Mouse (Mus musculus) urinary bladder, adult 18-20 months (tissue): ENCODE measurements around the gene Slc25a23.
A peak's percentile ranks its signal among the peaks of the same experiment; 100 is the strongest.
"Not testable (repeated sequence)": the region's sequence is repeated elsewhere in the genome, so short reads cannot be mapped to it uniquely, and the experiment has no call there.

Source experiments
- DNase-seq, 2 experiments: peaks; one replicate each; pipeline ENCODE4 v3.0.0; 2022; ENCODE audit warnings: low spot score in 2 of 2, mixed read lengths in 2 of 2

Gene Slc25a23

GRCm38 (mm10) chr17:57070699-57071098 is 11.0 kb upstream of the Slc25a23 start:
- no peak for DNase-seq

DNA sequence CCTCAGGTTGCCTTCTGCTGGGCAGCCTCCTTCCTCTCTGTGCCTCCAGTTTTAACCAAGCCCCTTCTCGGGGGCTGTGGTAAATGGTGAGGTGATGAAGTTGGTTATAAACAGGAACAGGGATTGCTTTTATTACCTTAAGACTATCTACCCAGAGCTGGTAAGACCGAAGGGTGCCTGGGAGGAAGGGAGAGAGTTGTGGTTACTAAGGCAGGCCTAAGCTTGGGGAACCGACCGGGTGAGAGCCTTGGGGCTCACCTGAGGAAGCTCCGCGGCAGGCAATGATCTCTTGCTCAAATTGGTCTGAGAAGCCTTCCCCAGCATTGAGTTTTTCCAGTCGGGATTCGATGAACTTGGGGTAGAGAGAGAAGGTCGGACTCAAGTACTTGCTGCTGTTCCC is 10.6 kb upstream of the Slc25a23 start:
- DNase-seq, result no peak

- DNase-seq, result no peak
These were observed 7.2 kb upstream of the Slc25a23 start for GRCm38 (mm10) chr17:57066908-57067307.

GRCm38 (mm10) chr17:57063031-57063430 is 3.4 kb upstream of the Slc25a23 start:
- no peak for DNase-seq

- no peak for DNase-seq
These were observed 2.9 kb upstream of the Slc25a23 start for GRCm38 (mm10) chr17:57062548-57062947.

GRCm38 (mm10) chr17:57062011-57062521 is 2.4 kb upstream of the Slc25a23 start:
- DNase-seq, result peak; percentile 51 to 70

GRCm38 (mm10) chr17:57061069-57061468 is 1.4 kb upstream of the Slc25a23 start:
- DNase-seq, result no peak

DNA sequence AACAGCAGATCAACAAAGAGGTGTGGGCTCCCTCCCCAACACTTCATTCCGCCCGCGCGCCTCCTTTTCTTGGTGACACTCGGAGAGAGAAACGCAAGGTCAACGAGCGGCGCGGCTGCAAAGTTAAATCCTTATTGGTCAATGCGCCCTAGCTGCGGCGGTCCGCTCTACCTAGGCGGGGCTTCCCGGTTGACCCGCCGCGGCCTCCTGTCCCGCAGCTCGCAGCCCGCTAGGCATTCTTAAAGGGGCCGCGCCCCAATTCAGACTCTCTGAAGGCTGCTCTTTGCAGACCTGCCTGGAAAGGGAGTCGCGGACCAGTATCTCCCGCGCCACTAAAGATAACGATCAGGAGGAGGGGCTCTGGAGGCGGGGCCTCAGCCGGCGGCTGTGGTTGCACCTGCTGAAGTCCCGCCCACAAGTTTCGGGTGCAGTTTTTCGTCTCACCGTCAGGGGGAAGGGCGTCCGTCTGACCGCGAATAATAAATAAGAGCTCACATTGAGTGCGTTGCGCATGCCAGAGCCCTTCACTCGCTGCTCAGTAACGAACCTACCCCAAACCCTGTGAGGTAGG is 653 bp upstream of the Slc25a23 start:
- DNase-seq, result peak; percentile 91 to 98

- DNase-seq, result no peak
These were observed 675 bp downstream of the Slc25a23 start, which contains the start of gene Crb3 for GRCm38 (mm10) chr17:57058891-57059485. Crb3 (plus strand) TSS chr17:57059105.

DNA sequence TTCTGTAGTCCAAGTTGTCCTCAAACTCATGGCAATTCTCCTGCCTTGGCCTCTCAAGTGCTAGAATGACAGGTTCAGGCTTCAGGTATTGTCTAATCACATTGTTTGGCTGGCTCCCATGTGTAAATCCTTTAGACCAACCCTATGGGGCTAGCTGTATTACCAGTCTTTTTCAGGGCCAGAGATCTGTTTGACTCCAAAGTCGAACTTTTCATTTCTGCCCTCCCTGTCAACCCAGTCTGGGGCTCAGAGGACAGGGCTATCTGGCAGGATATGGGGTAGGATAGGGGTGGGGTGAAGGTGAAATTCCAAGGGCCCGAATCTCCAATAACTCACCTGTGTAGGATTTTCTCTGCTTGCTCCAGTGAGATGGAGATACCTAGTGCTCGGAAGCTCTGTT is 3.4 kb downstream of the Slc25a23 start:
- DNase-seq, result no peak

GRCm38 (mm10) chr17:57051679-57052078 is 8.0 kb downstream of the Slc25a23 start:
- not testable (repeated sequence) for DNase-seq

- DNase-seq, result no peak
These were observed 10.8 kb downstream of the Slc25a23 start for GRCm38 (mm10) chr17:57048816-57049215.

GRCm38 (mm10) chr17:57047406-57047805 is 12.3 kb downstream of the Slc25a23 start:
- no peak for DNase-seq

DNA sequence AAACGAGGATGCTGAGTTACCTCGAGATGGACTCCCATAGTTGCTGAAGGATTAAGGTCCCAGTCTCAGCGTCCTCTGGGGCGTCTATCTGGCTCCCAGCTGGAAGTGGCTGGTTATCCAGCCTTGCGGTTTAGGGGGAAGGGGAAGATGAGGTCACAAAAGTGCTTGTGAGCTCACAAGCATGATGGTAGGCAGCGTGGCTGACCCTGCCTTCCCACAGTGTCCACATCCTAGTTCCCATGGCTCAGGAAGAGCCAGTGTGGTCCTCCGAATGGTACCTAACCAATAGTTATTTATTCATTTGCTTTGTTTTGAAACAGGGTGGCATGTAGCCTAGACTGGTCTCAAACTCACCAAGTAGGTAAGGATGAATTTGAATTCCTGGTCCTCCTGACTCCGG is 18.1 kb downstream of the Slc25a23 start, which contains the start of gene Slc25a41:
TSS of gene Slc25a41 (minus strand) at position 101 of the 400 bp plus-strand sequence.
- no peak for DNase-seq

DNA sequence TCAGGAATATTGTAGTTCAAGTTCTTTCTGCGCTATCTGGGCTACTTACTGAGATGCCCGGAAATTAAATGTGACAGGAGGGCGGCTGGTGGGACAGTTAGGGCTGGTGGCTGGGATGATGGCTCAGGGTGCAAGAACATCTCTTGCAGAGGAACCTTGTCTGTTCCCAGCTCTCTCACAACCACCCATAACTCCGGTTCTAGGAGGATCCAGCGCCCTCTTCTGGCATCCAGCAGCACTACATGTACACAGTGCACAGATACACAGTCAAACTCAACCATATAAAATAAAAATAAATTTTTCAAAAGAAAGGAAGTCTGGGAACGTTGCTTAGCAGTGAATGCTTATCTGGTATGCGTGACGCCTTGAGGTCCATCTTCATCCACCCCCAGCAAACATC is 20.7 kb downstream of the Slc25a23 start:
- no peak for DNase-seq

- DNase-seq, result no peak
These were observed 26.8 kb downstream of the Slc25a23 start for GRCm38 (mm10) chr17:57032854-57033253.

DNA sequence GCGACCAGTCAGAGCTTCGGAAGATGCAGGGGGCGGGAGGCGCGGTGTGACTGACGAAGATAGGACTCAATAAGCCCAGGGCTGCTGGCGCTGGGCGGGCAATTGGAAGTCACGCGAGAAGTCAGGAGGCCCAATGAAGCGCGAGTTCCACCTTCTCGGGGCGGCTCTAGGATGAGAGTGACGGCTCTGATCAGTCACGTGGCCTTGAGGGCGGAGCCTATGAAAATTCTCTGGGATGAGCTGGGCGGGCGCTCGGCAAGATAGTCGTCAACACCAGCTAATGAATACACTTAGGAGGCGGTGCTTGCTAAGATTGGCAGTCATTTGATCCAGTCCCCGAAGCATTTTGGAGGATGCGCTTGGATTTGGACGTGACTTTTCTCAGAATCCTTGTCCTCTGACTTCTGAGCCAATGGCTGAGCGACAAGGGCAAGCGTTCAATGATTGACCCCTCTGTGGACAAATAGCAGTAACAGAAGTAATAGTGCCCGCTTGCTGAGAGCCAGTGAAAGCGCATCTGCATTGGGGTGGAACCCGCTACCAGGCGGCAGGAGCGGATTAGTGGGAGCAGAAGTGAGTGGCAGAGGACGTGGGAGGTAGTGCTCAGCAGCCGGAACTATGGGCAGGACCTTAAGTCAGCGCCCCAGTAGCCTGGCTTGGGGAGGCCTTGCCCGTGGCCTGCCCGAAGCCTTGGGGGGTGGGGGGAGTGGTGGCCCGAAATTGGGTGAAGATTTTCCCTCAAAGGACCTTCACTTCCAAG is 27.8 kb downstream of the Slc25a23 start:
- DNase-seq, result peak; percentile 98 to 100

- DNase-seq, result no peak
These were observed 28.6 kb downstream of the Slc25a23 start, which contains the start of gene Khsrp for GRCm38 (mm10) chr17:57030931-57031660. Khsrp (minus strand) TSS chr17:57031522.

GRCm38 (mm10) chr17:57029691-57030090 is 30.0 kb downstream of the Slc25a23 start:
- no peak for DNase-seq

GRCm38 (mm10) chr17:57027471-57027870 is 32.2 kb downstream of the Slc25a23 start:
- DNase-seq, result no peak

GRCm38 (mm10) chr17:57020960-57021359 is 38.7 kb downstream of the Slc25a23 start:
- no peak for DNase-seq

GRCm38 (mm10) chr17:57019693-57020092 is 40.0 kb downstream of the Slc25a23 start:
- no peak for DNase-seq
